Mouse (Mus musculus): Measurements from ENCODE around the gene 4930550C14Rik.

The 4930550C14Rik gene

GRCm38 (mm10) chr9:53404753-53405722 is 2.9 kb downstream of the 4930550C14Rik start:
- peak; percentile 67 for DNase-seq

GRCm38 (mm10) chr9:53408548-53408947 is 6.4 kb downstream of the 4930550C14Rik start:
- no peak for DNase-seq

- DNase-seq = no peak
Observed at GRCm38 (mm10) chr9:53408953-53409361, 6.8 kb downstream of the 4930550C14Rik start.

GRCm38 (mm10) chr9:53409427-53409826 is 7.3 kb downstream of the 4930550C14Rik start:
- DNase-seq = no peak

GRCm38 (mm10) chr9:53422133-53422896 is 20.2 kb downstream of the 4930550C14Rik start:
- DNase-seq = no peak

- no peak for DNase-seq
Observed at GRCm38 (mm10) chr9:53426726-53427125, 24.6 kb downstream of the 4930550C14Rik start.

- no peak for DNase-seq
Observed at GRCm38 (mm10) chr9:53427638-53428037, 25.5 kb downstream of the 4930550C14Rik start.

GRCm38 (mm10) chr9:53435830-53436570 is 33.9 kb downstream of the 4930550C14Rik start:
- no peak for DNase-seq

GRCm38 (mm10) chr9:53450609-53451008 is 48.5 kb downstream of the 4930550C14Rik start:
- no peak for DNase-seq

- no peak for DNase-seq
Observed at GRCm38 (mm10) chr9:53452038-53452437, 49.9 kb downstream of the 4930550C14Rik start.

- no peak for DNase-seq
Observed at GRCm38 (mm10) chr9:53472806-53473518, 70.8 kb downstream of the 4930550C14Rik start.
